Mouse (Mus musculus) right cerebral cortex, postnatal 14 days (tissue): ENCODE measurements around the gene Kctd21.

Experiments
- DNase-seq: peaks from one replicate; pipeline ENCODE4 v3.0.0; 2022

Gene Kctd21

GRCm38 (mm10) chr7:97331726-97332666, at the start of gene Kctd21, which contains the start of gene Usp35:
TSS of gene Kctd21 (plus strand) at chr7:97332327.
TSS of gene Usp35 (minus strand) at chr7:97332020.
- DNase-seq = peak; percentile 97

GRCm38 (mm10) chr7:97296986-97297385, 35.1 kb upstream of the Kctd21 start:
- DNase-seq = no peak

- peak; percentile 54 for DNase-seq
These were observed 34.7 kb upstream of the Kctd21 start for GRCm38 (mm10) chr7:97297466-97297865.

- no peak for DNase-seq
These were observed 33.8 kb upstream of the Kctd21 start for GRCm38 (mm10) chr7:97298279-97298678.

- DNase-seq = no peak
These were observed 33.2 kb upstream of the Kctd21 start for GRCm38 (mm10) chr7:97298943-97299342.

GRCm38 (mm10) chr7:97300914-97301313, 31.2 kb upstream of the Kctd21 start:
- no peak for DNase-seq

GRCm38 (mm10) chr7:97301321-97301720, 30.8 kb upstream of the Kctd21 start:
- DNase-seq = no peak

GRCm38 (mm10) chr7:97302261-97302660, 29.9 kb upstream of the Kctd21 start:
- no peak for DNase-seq

- DNase-seq = no peak
These were observed 29.3 kb upstream of the Kctd21 start for GRCm38 (mm10) chr7:97302876-97303275.

GRCm38 (mm10) chr7:97303614-97304013, 28.5 kb upstream of the Kctd21 start:
- DNase-seq = no peak

- no peak for DNase-seq
These were observed 27.7 kb upstream of the Kctd21 start for GRCm38 (mm10) chr7:97304471-97304870.

GRCm38 (mm10) chr7:97305206-97305605, 26.9 kb upstream of the Kctd21 start:
- no peak for DNase-seq

GRCm38 (mm10) chr7:97306813-97307212, 25.3 kb upstream of the Kctd21 start:
- no peak for DNase-seq

GRCm38 (mm10) chr7:97307546-97307945, 24.6 kb upstream of the Kctd21 start:
- no peak for DNase-seq

- DNase-seq = peak; percentile 2
These were observed 22.4 kb upstream of the Kctd21 start for GRCm38 (mm10) chr7:97309461-97310340.

- DNase-seq = no peak
These were observed 21.8 kb upstream of the Kctd21 start for GRCm38 (mm10) chr7:97310341-97310635.

- DNase-seq = peak; percentile 3
These were observed 20.5 kb upstream of the Kctd21 start for GRCm38 (mm10) chr7:97311620-97312019.

- DNase-seq = peak; percentile 2
These were observed 19.9 kb upstream of the Kctd21 start for GRCm38 (mm10) chr7:97312196-97312595.

GRCm38 (mm10) chr7:97312856-97313255, 19.3 kb upstream of the Kctd21 start:
- DNase-seq = no peak

- DNase-seq = no peak
These were observed 18.6 kb upstream of the Kctd21 start for GRCm38 (mm10) chr7:97313364-97313995.

GRCm38 (mm10) chr7:97314646-97315045, 17.5 kb upstream of the Kctd21 start:
- peak; percentile 3 for DNase-seq

GRCm38 (mm10) chr7:97315656-97316055, 16.5 kb upstream of the Kctd21 start:
- DNase-seq = no peak

GRCm38 (mm10) chr7:97317706-97318105, 14.4 kb upstream of the Kctd21 start:
- DNase-seq = peak; percentile 1
